Mouse (Mus musculus) hindbrain, postnatal 0 days (tissue): ENCODE data around the gene Uvrag. TPM values are rescaled to one million over a fixed set of nuclear protein-coding genes. Genes with fewer than 3 reads are reported as not detected.

ENCODE experiments used
- ATAC-seq: fragments of 200-750 bp; cut with Nextera tagmentation; 2 replicates; pipeline ENCODE4 v1.8.0; 2017; ENCODE audit warnings: mild to moderate bottlenecking, moderate TSS enrichment, moderate library complexity
- DNase-seq: peaks from one replicate; pipeline ENCODE4 v3.0.0-alpha.2; 2015; ENCODE audit warnings: low spot score
- H3K27ac ChIP-seq: fragments of 300-500 bp; sonication (generic); 2 replicates; pipeline ENCODE4 v1.5.1; 2014; ENCODE audit warnings: mild to moderate bottlenecking
- H3K27me3 ChIP-seq: fragments of 300-500 bp; sonication (generic); 2 replicates; pipeline ENCODE4 v1.6.1; 2014; ENCODE audit warnings: low read length, mixed read lengths; ENCODE audit not compliant: insufficient read depth
- H3K36me3 ChIP-seq: fragments of 300-500 bp; sonication (generic); 2 replicates; pipeline ENCODE4 v1.6.1; 2014; ENCODE audit warnings: low read length, mixed read lengths; ENCODE audit not compliant: insufficient read depth
- H3K4me1 ChIP-seq: fragments of 300-500 bp; sonication (generic); 2 replicates; pipeline ENCODE4 v1.6.1; 2014; ENCODE audit warnings: antibody characterized with exemption, low read length, mixed read lengths; ENCODE audit not compliant: insufficient read depth
- H3K4me2 ChIP-seq: fragments of 300-500 bp; sonication (generic); 2 replicates; pipeline ENCODE4 v1.6.1; 2014; ENCODE audit warnings: low read depth, mild to moderate bottlenecking, low read length, moderate library complexity, mixed read lengths
- H3K4me3 ChIP-seq: fragments of 300-500 bp; sonication (generic); 2 replicates; pipeline ENCODE4 v1.5.1; 2014; ENCODE audit warnings: low read length
- H3K9ac ChIP-seq: fragments of 300-500 bp; sonication (generic); replicated peaks from 2 replicates; pipeline ENCODE4 v1.6.1; 2014; ENCODE audit warnings: mild to moderate bottlenecking, low read length, moderate library complexity, mixed read lengths
- H3K9me3 ChIP-seq: fragments of 300-500 bp; sonication (generic); 2 replicates; pipeline ENCODE4 v1.6.1; 2016; ENCODE audit warnings: low read length, mixed read lengths
- CTCF ChIP-seq: IDR thresholded peaks from 2 replicates; pipeline ENCODE4 v1.5.1; 2016; ENCODE audit warnings: antibody characterized with exemption, control low read depth, low read depth
- WGBS: fragments of 180-500 bp; shearing (Covaris S2); extraction: QIAGEN DNeasy Blood & Tissue Kit; methylation state at CpG from one replicate; pipeline ENCODE4 v1.1.7; 2014; 5-methylcytosine and 5-hydroxymethylcytosine counted together
- polyA plus RNA-seq: library from polyadenylated mRNA; unstranded; fragments of >200 nt; fragmentation: Nextera tagmentation; extraction: Ambion mirVana; gene quantifications from 2 replicates; pipeline ENCODE4 v1.2.1, GENCODE M21; 2015
- total RNA-seq: library from RNA; depleted of rRNA; stranded (reverse); fragments of >200 nt; gene quantifications from 2 replicates; pipeline ENCODE4 v1.2.3, GENCODE M21; 2014

Uvrag gene
- total and polyA plus RNA-seq, 2 experiments from 2014 or later, result 16.5 to 36.7 TPM

GRCm38 (mm10) chr7:98910712-98911111, 230.2 kb downstream of the Uvrag start:
- no peak overlapping the region for H3K4me3 ChIP-seq
- 76% methylated on average over 11 of the region's 11 CpGs for WGBS
- no peak for DNase-seq
- no peak overlapping the region for H3K27ac ChIP-seq
- ATAC-seq, result no peak
- no peak overlapping the region for H3K9ac ChIP-seq
- no peak overlapping the region for H3K4me2 ChIP-seq
- no peak for TF ChIP-seq CTCF
- H3K9me3 ChIP-seq, result no peaks in the 10 kb centered on the region
- H3K27me3 ChIP-seq, result no peaks in the 10 kb centered on the region
- H3K4me1 ChIP-seq, result no peaks in the 10 kb centered on the region
- H3K36me3 ChIP-seq, result no peaks in the 10 kb centered on the region

GRCm38 (mm10) chr7:98910164-98910563, 230.8 kb downstream of the Uvrag start:
- Histone ChIP-seq H3K27me3 (no peaks in the 10 kb centered on the region), H3K27ac (no peak overlapping the region), H3K4me1 (no peaks in the 10 kb centered on the region), H3K4me2 (no peak overlapping the region), H3K4me3 (no peak overlapping the region), H3K36me3 (no peaks in the 10 kb centered on the region), H3K9me3 (no peaks in the 10 kb centered on the region), H3K9ac (no peak overlapping the region)
- ATAC-seq, result 0 out of 2 replicates have a peak, but pooled peaks have one; percentile 32
- no peak for DNase-seq
- no peak for TF ChIP-seq CTCF
- WGBS, result 81% methylated on average over 11 of the region's 11 CpGs

GRCm38 (mm10) chr7:98907476-98907875, 233.5 kb downstream of the Uvrag start:
- no peaks in the 10 kb centered on the region for H3K27me3 ChIP-seq
- TF ChIP-seq CTCF, result no peak
- 47% methylated on average over 4 of the region's 4 CpGs for WGBS
- H3K9ac ChIP-seq, result no peak overlapping the region
- ATAC-seq (no peak), DNase-seq (no peak)
- no peaks in the 10 kb centered on the region for H3K36me3 ChIP-seq
- no peak overlapping the region for H3K4me3 ChIP-seq
- no peak overlapping the region for H3K27ac ChIP-seq
- H3K4me2 ChIP-seq, result no peak overlapping the region
- H3K4me1 ChIP-seq, result 0 out of 2 replicates have a peak, but pooled peaks cover 10% of the 10 kb centered on the region
- no peaks in the 10 kb centered on the region for H3K9me3 ChIP-seq

- H3K27me3 ChIP-seq, result no peaks in the 10 kb centered on the region
- H3K36me3 ChIP-seq, result no peaks in the 10 kb centered on the region
- 63% methylated on average over 21 of the region's 21 CpGs for WGBS
- peak; percentile 54 for DNase-seq
- ATAC-seq, result 0 out of 2 replicates have a peak, but pooled peaks have one; percentile 59
- no peak for TF ChIP-seq CTCF
- H3K4me3 ChIP-seq, result no peak overlapping the region
- no peaks in the 10 kb centered on the region for H3K9me3 ChIP-seq
- no peak overlapping the region for H3K9ac ChIP-seq
- H3K4me1 ChIP-seq, result 0 out of 2 replicates have a peak, but pooled peaks cover 10% of the 10 kb centered on the region
- no peak overlapping the region for H3K27ac ChIP-seq
- no peak overlapping the region for H3K4me2 ChIP-seq
Measured at GRCm38 (mm10) chr7:98904659-98905362, 236.1 kb downstream of the Uvrag start.

GRCm38 (mm10) chr7:98903884-98904283, 237.1 kb downstream of the Uvrag start:
- Histone ChIP-seq H3K27ac (no peak overlapping the region), H3K4me3 (no peak overlapping the region), H3K27me3 (no peaks in the 10 kb centered on the region), H3K36me3 (no peaks in the 10 kb centered on the region), H3K4me2 (no peak overlapping the region), H3K4me1 (0 out of 2 replicates have a peak, but pooled peaks cover 10% of the 10 kb centered on the region), H3K9me3 (no peaks in the 10 kb centered on the region), H3K9ac (no peak overlapping the region)
- no peak for TF ChIP-seq CTCF
- WGBS, result 65% methylated on average over 5 of the region's 5 CpGs
- DNase-seq (no peak), ATAC-seq (no peak)

GRCm38 (mm10) chr7:98901120-98901519, 239.8 kb downstream of the Uvrag start:
- Histone ChIP-seq H3K4me3 (no peak overlapping the region), H3K4me2 (no peak overlapping the region), H3K36me3 (no peaks in the 10 kb centered on the region), H3K4me1 (0 out of 2 replicates have a peak, but pooled peaks cover 10% of the 10 kb centered on the region), H3K9ac (no peak overlapping the region), H3K27me3 (no peaks in the 10 kb centered on the region), H3K27ac (no peak overlapping the region), H3K9me3 (no peaks in the 10 kb centered on the region)
- ATAC-seq (no peak), DNase-seq (no peak)
- WGBS, result 93% methylated on average over 1 of the region's 1 CpGs
- peak; percentile 55 for TF ChIP-seq CTCF

- no peak for TF ChIP-seq CTCF
- H3K27me3 ChIP-seq, result no peaks in the 10 kb centered on the region
Measured at GRCm38 (mm10) chr7:98899815-98900214, 241.1 kb downstream of the Uvrag start.

More at GRCm38 (mm10) chr7:98899815-98900214, 241.1 kb downstream of the Uvrag start:
- no peaks in the 10 kb centered on the region for H3K36me3 ChIP-seq
- H3K27ac ChIP-seq, result no peak overlapping the region
- H3K4me3 ChIP-seq, result no peak overlapping the region
- WGBS, result 80% methylated on average over 4 of the region's 4 CpGs
- DNase-seq (no peak), ATAC-seq (no peak)
- no peak overlapping the region for H3K9ac ChIP-seq
- H3K4me1 ChIP-seq, result 0 out of 2 replicates have a peak, but pooled peaks cover 8% of the 10 kb centered on the region
- H3K9me3 ChIP-seq, result no peaks in the 10 kb centered on the region
- no peak overlapping the region for H3K4me2 ChIP-seq
